Mouse (Mus musculus) urinary bladder, postnatal 4 days (tissue): ENCODE data around the gene Gpld1.

ENCODE experiments used
- DNase-seq, 2 experiments: peaks; one replicate each; pipeline ENCODE4 v3.0.0; 2021 to 2022; ENCODE audit warnings: low spot score in 2 of 2

The Gpld1 gene

DNA sequence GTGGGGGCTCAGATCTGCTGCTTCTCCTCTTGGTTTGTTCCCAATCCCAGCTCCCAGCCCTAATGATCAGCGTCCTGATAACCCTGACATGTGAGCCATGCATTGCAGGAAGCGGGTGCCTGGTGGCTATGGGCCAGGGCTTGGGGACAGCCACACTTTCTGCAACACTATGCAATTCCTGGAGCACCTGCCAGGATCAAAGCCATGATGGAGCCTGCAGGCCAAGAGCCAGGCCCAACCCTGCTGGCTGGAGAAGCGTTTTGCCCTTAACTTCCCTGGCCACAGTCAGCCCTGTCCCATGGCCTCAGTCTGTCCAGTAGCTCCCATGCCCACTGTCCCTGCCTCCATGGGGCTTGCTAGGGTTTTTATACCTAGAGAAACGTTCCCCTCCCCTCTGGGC, 79.4 kb downstream of the Gpld1 start:
- DNase-seq = no peak

DNA sequence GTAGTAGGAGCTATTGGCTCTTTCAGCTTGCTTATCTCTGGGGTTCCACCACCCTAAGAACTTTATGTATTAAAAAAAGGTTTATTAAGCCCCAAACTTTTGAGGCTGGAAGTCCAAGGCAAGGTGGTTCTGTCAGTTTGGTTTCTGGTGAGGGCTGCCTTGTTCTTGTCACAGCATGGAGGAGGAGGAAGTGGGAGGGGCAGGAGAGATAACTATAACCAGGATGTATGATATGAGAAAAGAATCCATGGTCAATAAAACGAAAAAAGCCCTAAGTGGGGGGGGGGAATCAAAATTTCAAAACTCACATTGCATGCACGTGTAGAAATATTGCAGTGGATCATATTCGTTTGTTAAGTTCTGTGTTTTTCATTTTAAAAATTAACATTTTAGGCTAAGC, 80.2 kb downstream of the Gpld1 start:
- no peak for DNase-seq

DNA sequence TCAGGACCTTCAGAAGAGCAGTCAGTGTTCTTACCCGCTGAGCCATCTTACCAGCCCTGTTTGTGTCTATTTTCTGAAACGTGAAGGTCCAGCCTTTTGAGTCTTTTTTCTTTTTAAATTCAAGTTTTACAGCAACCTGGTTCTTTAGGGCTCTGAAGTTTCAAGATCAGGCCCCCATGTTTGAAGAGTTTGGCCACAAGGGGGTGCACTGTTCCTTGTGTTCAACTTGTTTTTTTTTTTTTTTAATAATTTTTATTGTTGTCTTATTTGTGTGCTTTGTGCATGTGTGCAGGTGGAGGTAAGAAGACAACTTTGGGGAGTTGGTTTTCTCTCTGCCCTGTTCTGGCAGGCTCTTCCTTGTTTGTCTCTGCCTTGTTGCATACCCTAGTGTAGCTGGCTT, 81.7 kb downstream of the Gpld1 start:
- DNase-seq = no peak

DNA sequence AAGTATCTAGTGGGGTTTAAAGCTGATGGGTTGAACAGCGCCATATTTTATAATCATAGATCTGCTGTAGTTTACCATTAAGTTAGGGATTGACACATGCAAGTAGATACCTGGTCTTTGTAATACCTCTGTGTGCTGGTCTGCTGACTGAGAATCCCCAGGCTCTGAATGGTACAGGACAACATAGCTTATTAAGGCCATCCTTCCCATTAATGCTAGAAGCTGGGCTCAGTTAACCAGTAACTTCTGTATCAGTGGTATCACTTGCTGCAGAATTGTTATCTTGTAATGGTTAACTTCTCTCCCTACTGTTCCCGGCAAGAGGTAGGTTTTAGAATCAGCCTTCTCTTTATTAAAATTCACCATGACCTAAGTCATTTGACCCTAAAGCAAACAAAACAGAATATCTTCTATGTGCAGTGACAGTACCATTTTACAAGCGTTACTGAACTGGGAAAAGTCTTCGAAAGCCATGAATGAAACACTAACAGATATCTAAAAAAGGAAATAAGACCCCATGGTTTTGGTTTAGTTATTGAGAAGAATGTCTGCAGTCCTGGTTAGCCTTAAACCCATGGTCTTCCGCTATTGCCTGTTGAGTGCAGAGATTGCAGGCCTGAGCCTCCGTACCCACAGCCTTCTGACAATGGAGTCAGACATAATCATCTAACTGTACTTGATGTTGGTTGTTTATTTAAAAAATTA, 83.6 kb downstream of the Gpld1 start:
- no peak for DNase-seq

DNA sequence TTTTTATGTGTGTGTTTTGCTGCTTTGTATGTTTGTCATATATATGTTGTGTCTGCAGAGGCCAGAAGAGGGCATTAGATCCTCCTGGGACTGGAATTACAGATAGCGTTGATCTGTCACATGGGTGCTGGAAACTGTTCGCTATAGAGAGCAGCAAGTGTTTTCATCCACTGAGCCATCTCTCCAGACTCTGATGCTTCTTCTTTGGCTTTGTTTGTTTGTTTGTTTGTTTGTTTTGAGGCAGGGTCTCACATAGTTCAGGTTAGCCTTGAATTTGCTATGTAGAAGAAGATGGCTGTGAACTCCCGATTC, 84.1 kb downstream of the Gpld1 start:
- no peak for DNase-seq

DNA sequence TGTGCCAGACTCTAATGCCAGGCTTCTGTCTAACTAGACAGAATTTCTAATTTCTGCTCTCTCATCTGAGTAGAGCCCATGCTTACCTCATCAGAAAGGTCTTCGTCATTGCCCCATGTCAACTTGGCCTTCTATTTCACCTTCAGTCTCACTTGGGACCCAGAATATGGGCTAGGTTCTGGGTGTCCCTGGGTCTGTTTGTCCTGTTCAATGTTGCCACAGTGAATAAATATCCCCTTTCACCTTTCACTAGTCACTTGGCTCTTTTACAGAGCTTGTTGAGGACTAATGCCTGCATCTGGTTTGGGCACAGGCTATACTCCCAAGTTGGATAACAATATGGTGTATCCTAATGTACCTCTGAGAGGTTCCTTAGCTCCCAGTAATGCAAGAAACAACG, 96.5 kb downstream of the Gpld1 start:
- DNase-seq = no peak
